Mouse (Mus musculus) liver, embryonic 14.5 days (tissue): ENCODE data around the gene Pcp4. TPM values are rescaled to one million over a fixed set of nuclear protein-coding genes. Genes with fewer than 3 reads are reported as not detected.

Experiments used
- ATAC-seq: fragments of 200-750 bp; cut with Nextera tagmentation; 2 replicates; pipeline ENCODE4 v1.8.0; 2017; ENCODE audit warnings: moderate number of reproducible peaks, mild to moderate bottlenecking, moderate library complexity; ENCODE audit not compliant: insufficient read depth
- DNase-seq, 3 experiments: peaks; one replicate each; pipeline ENCODE4 v3.0.0-alpha.2; 2012 to 2013; ENCODE audit warnings: low read depth in 3 of 3, low spot score in 3 of 3
- H3K27ac ChIP-seq: fragments of 300-500 bp; sonication (generic); 2 replicates; pipeline ENCODE4 v1.5.1; 2014; ENCODE audit warnings: moderate library complexity, mild to moderate bottlenecking, control low read depth, inconsistent platforms
- H3K27me3 ChIP-seq: fragments of 300-500 bp; sonication (generic); 2 replicates; pipeline ENCODE4 v1.6.1; 2014; ENCODE audit warnings: mild to moderate bottlenecking, low read length, moderate library complexity; ENCODE audit not compliant: control insufficient read depth, insufficient read depth
- H3K36me3 ChIP-seq: fragments of 300-500 bp; sonication (generic); replicated peaks from 2 replicates; pipeline ENCODE4 v1.6.1; 2014; ENCODE audit warnings: low read depth; ENCODE audit not compliant: control insufficient read depth, insufficient read depth
- H3K4me1 ChIP-seq, 2 experiments: fragments of 200-500 bp in 1 of 2; fragments of 300-500 bp in 1 of 2; sonication (generic) in 1 of 2; replicated peaks; 2 replicates each; pipeline ENCODE4 v1.6.1; 2012 to 2014; ENCODE audit warnings: antibody characterized with exemption in 1 of 2, inconsistent platforms in 1 of 2, low read length in 1 of 2; ENCODE audit not compliant: control insufficient read depth in 2 of 2, insufficient read depth in 2 of 2
- H3K4me2 ChIP-seq: fragments of 300-500 bp; sonication (generic); 2 replicates; pipeline ENCODE4 v1.6.1; 2014; ENCODE audit warnings: low read depth, mild to moderate bottlenecking, control low read depth, moderate library complexity
- H3K4me3 ChIP-seq, 2 experiments: fragments of 200-500 bp in 1 of 2; fragments of 300-500 bp in 1 of 2; sonication (generic) in 1 of 2; 2 replicates each; pipeline ENCODE4 v1.5.1; 2012 to 2014; ENCODE audit warnings: low read depth in 2 of 2, low read length in 2 of 2, mild to moderate bottlenecking in 2 of 2, control low read depth in 1 of 2, inconsistent platforms in 1 of 2, moderate library complexity in 1 of 2; ENCODE audit not compliant: insufficient read depth in 1 of 2
- H3K9ac ChIP-seq: fragments of 300-500 bp; sonication (generic); replicated peaks from 2 replicates; pipeline ENCODE4 v1.6.1; 2014; ENCODE audit warnings: mild to moderate bottlenecking, control low read depth, moderate library complexity
- H3K9me3 ChIP-seq: fragments of 300-500 bp; sonication (generic); 2 replicates; pipeline ENCODE4 v1.6.1; 2016; ENCODE audit warnings: low read length, mixed read lengths; ENCODE audit not compliant: control insufficient read depth
- CTCF ChIP-seq: IDR thresholded peaks from 2 replicates; pipeline ENCODE4 v1.5.1; 2016; ENCODE audit warnings: antibody characterized with exemption, low read depth, control low read depth
- EP300 ChIP-seq: IDR thresholded peaks from 2 replicates; pipeline ENCODE4 v1.6.1; 2016; ENCODE audit warnings: antibody characterized with exemption, low read depth
- WGBS: fragments of 180-500 bp; shearing (Covaris S2); extraction: QIAGEN DNeasy Blood & Tissue Kit; methylation state at CpG from one replicate; pipeline ENCODE4 v1.1.7; 2014; ENCODE audit not compliant: insufficient replicate concordance; 5-methylcytosine and 5-hydroxymethylcytosine counted together
- polyA plus RNA-seq, 2 experiments: library from polyadenylated mRNA; depleted of rRNA in 1 of 2; stranded (reverse) in 1 of 2; unstranded in 1 of 2; fragments of >200 nt; fragmentation: Nextera tagmentation in 1 of 2; extraction: Ambion mirVana in 1 of 2; gene quantifications; 2 replicates each; pipeline versions ENCODE4 v1.2.1 to v1.2.3; 2012 to 2014

Gene Pcp4
- polyA plus RNA-seq, 2 experiments: 0.18 TPM; not detected in 1

- no peaks in the 10 kb centered on the region for H3K9me3 ChIP-seq
- H3K27ac ChIP-seq: no peak overlapping the region
- WGBS: 51% methylated on average over 3 of the region's 3 CpGs
- no peak for TF ChIP-seq EP300
- TF ChIP-seq CTCF: no peak
- H3K4me3 ChIP-seq: no peak overlapping the region
- H3K4me1 ChIP-seq: no peaks in the 10 kb centered on the region
- ATAC-seq (no peak), DNase-seq (no peak)
- H3K36me3 ChIP-seq: no peaks in the 10 kb centered on the region
- H3K27me3 ChIP-seq: no peaks in the 10 kb centered on the region
- H3K9ac ChIP-seq: no peak overlapping the region
- H3K4me2 ChIP-seq: no peak overlapping the region
These were observed 33.2 kb upstream of the Pcp4 start for GRCm38 (mm10) chr16:96434024-96434785.

GRCm38 (mm10) chr16:96438946-96439345, 28.5 kb upstream of the Pcp4 start:
- TF ChIP-seq CTCF (no peak), EP300 (no peak)
- Histone ChIP-seq H3K27me3 (no peaks in the 10 kb centered on the region), H3K4me1 (no peaks in the 10 kb centered on the region), H3K4me3 (no peak overlapping the region), H3K4me2 (no peak overlapping the region), H3K9me3 (no peaks in the 10 kb centered on the region), H3K9ac (no peak overlapping the region), H3K27ac (no peak overlapping the region), H3K36me3 (no peaks in the 10 kb centered on the region)
- ATAC-seq: no peak
- DNase-seq: no peak
- 74% methylated on average over 5 of the region's 5 CpGs for WGBS

DNA sequence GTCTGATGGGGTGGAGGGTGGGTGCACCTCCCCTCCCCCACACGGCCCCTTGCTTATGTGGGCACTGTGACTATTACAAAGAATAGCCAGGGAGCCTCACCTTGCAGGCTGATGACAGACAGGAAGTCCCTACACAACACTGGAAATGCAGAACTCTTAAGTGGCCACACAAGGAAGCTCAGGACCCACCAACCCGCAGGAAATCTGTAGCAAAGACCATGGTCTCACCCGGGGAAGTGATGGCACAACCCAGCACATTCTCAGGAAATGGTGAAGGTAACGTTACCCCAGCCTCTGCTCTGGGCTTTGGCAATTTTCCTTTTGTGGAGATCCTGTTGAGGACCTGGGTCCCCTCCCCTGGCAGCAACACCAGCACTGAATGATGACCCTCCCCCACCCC, 27.7 kb upstream of the Pcp4 start:
- DNase-seq (no peak), ATAC-seq (no peak)
- Histone ChIP-seq H3K27ac (no peak overlapping the region), H3K4me1 (no peaks in the 10 kb centered on the region), H3K36me3 (no peaks in the 10 kb centered on the region), H3K27me3 (no peaks in the 10 kb centered on the region), H3K9me3 (no peaks in the 10 kb centered on the region), H3K4me3 (no peak overlapping the region), H3K4me2 (no peak overlapping the region), H3K9ac (no peak overlapping the region)
- WGBS: 24% methylated on average over 4 of the region's 4 CpGs
- TF ChIP-seq EP300 (no peak), CTCF (no peak)

GRCm38 (mm10) chr16:96440871-96441270, 26.5 kb upstream of the Pcp4 start:
- no peak overlapping the region for H3K27ac ChIP-seq
- H3K9me3 ChIP-seq: no peaks in the 10 kb centered on the region
- no peak for TF ChIP-seq EP300
- TF ChIP-seq CTCF: no peak
- no peak overlapping the region for H3K4me2 ChIP-seq
- H3K9ac ChIP-seq: no peak overlapping the region
- H3K4me3 ChIP-seq: no peak overlapping the region
- ATAC-seq (no peak), DNase-seq (no peak)
- H3K27me3 ChIP-seq: no peaks in the 10 kb centered on the region
- no peaks in the 10 kb centered on the region for H3K4me1 ChIP-seq
- no peaks in the 10 kb centered on the region for H3K36me3 ChIP-seq
- 65% methylated on average over 8 of the region's 8 CpGs for WGBS

GRCm38 (mm10) chr16:96441826-96442225, 25.6 kb upstream of the Pcp4 start:
- no peaks in the 10 kb centered on the region for H3K4me1 ChIP-seq
- H3K36me3 ChIP-seq: no peaks in the 10 kb centered on the region
- ATAC-seq (no peak), DNase-seq (no peak)
- H3K27ac ChIP-seq: no peak overlapping the region
- no peak overlapping the region for H3K9ac ChIP-seq
- H3K4me3 ChIP-seq: no peak overlapping the region
- 63% methylated on average over 3 of the region's 3 CpGs for WGBS
- no peaks in the 10 kb centered on the region for H3K27me3 ChIP-seq
- H3K4me2 ChIP-seq: no peak overlapping the region
- TF ChIP-seq CTCF (no peak), EP300 (no peak)
- H3K9me3 ChIP-seq: no peaks in the 10 kb centered on the region
